Mouse (Mus musculus) forebrain, embryonic 14.5 days (tissue): ENCODE results near the gene Rai14. TPM values are rescaled to one million over a fixed set of nuclear protein-coding genes. Genes with fewer than 3 reads are reported as not detected.

Experiments
- ATAC-seq: fragments of 200-750 bp; cut with Nextera tagmentation; 2 replicates; pipeline ENCODE4 v1.8.0; 2017; ENCODE audit warnings: mild to moderate bottlenecking, moderate library complexity
- DNase-seq: peaks from one replicate; pipeline ENCODE4 v3.0.0-alpha.2; 2015; ENCODE audit warnings: low spot score
- H3K27ac ChIP-seq: fragments of 300-500 bp; sonication (generic); 2 replicates; pipeline ENCODE4 v1.5.1; 2014; ENCODE audit warnings: low read depth, mild to moderate bottlenecking, control low read depth, low read length, moderate library complexity
- H3K27me3 ChIP-seq: fragments of 300-500 bp; sonication (generic); replicated peaks from 2 replicates; pipeline ENCODE4 v1.6.1; 2014; ENCODE audit warnings: low read length, control low read depth, mixed read lengths; ENCODE audit not compliant: control insufficient read depth, insufficient read depth
- H3K36me3 ChIP-seq: fragments of 300-500 bp; sonication (generic); 2 replicates; pipeline ENCODE4 v1.6.1; 2014; ENCODE audit warnings: low read length, control low read depth; ENCODE audit not compliant: control insufficient read depth, insufficient read depth
- H3K4me1 ChIP-seq: fragments of 300-500 bp; sonication (generic); 2 replicates; pipeline ENCODE4 v1.6.1; 2014; ENCODE audit warnings: antibody characterized with exemption, low read length, control low read depth; ENCODE audit not compliant: control insufficient read depth, insufficient read depth
- H3K4me2 ChIP-seq: fragments of 300-500 bp; sonication (generic); 2 replicates; pipeline ENCODE4 v1.6.1; 2014; ENCODE audit warnings: mild to moderate bottlenecking, control low read depth, low read length
- H3K4me3 ChIP-seq: fragments of 300-500 bp; sonication (generic); 2 replicates; pipeline ENCODE4 v1.5.1; 2014; ENCODE audit warnings: low read depth, low read length, control low read depth
- H3K9ac ChIP-seq: fragments of 300-500 bp; sonication (generic); 2 replicates; pipeline ENCODE4 v1.6.1; 2014; ENCODE audit warnings: mild to moderate bottlenecking, low read length, control low read depth, moderate library complexity
- H3K9me3 ChIP-seq: fragments of 300-500 bp; sonication (generic); replicated peaks from 2 replicates; pipeline ENCODE4 v1.6.1; 2016; ENCODE audit warnings: low read length, control low read depth, mixed read lengths; ENCODE audit not compliant: control insufficient read depth
- WGBS: fragments of 180-500 bp; shearing (Covaris S2); extraction: QIAGEN DNeasy Blood & Tissue Kit; methylation state at CpG from one replicate; pipeline ENCODE4 v1.1.7; 2014; 5-methylcytosine and 5-hydroxymethylcytosine counted together
- polyA plus RNA-seq: library from polyadenylated mRNA; unstranded; fragments of >200 nt; fragmentation: Nextera tagmentation; extraction: Ambion mirVana; gene quantifications from 2 replicates; pipeline ENCODE4 v1.2.1, GENCODE M21; 2014

Gene Rai14
- polyA plus RNA-seq, 1 experiment from 2014 or later, result 28.7 TPM

GRCm38 (mm10) chr15:10724857-10725256 is 10.4 kb upstream of the Rai14 start:
- WGBS, result 76% methylated on average over 3 of the region's 3 CpGs
- no peak overlapping the region for H3K4me2 ChIP-seq
- no peak for ATAC-seq

GRCm38 (mm10) chr15:10723507-10723906 is 9.1 kb upstream of the Rai14 start:
- 45% methylated on average over 1 of the region's 1 CpGs for WGBS
- no peaks in the 10 kb centered on the region for H3K4me1 ChIP-seq
- H3K9me3 ChIP-seq, result no peaks in the 10 kb centered on the region
- DNase-seq (no peak), ATAC-seq (no peak)
- no peak overlapping the region for H3K27ac ChIP-seq
- no peak overlapping the region for H3K9ac ChIP-seq
- H3K4me2 ChIP-seq, result no peak overlapping the region
- no peak overlapping the region for H3K4me3 ChIP-seq
- H3K27me3 ChIP-seq, result no peaks in the 10 kb centered on the region
- H3K36me3 ChIP-seq, result no peaks in the 10 kb centered on the region

More at GRCm38 (mm10) chr15:10724857-10725256, 10.4 kb upstream of the Rai14 start:
- Histone ChIP-seq H3K4me3 (no peak overlapping the region), H3K27ac (no peak overlapping the region), H3K4me1 (no peaks in the 10 kb centered on the region), H3K27me3 (no peaks in the 10 kb centered on the region), H3K9ac (no peak overlapping the region), H3K9me3 (no peaks in the 10 kb centered on the region), H3K36me3 (no peaks in the 10 kb centered on the region)
- DNase-seq, result no peak

GRCm38 (mm10) chr15:10722629-10723339 is 8.4 kb upstream of the Rai14 start:
- DNase-seq, result no peak
- Histone ChIP-seq H3K4me1 (no peaks in the 10 kb centered on the region), H3K4me3 (no peak overlapping the region), H3K9me3 (0 out of 2 replicates have a peak, but pooled peaks cover under 1% of the 10 kb centered on the region), H3K36me3 (no peaks in the 10 kb centered on the region), H3K27me3 (no peaks in the 10 kb centered on the region), H3K9ac (no peak overlapping the region), H3K4me2 (no peak overlapping the region), H3K27ac (no peak overlapping the region)
- no peak for ATAC-seq
- 53% methylated on average over 12 of the region's 12 CpGs for WGBS

- Histone ChIP-seq H3K36me3 (no peaks in the 10 kb centered on the region), H3K27me3 (no peaks in the 10 kb centered on the region), H3K4me3 (no peak overlapping the region), H3K9me3 (0 out of 2 replicates have a peak, but pooled peaks cover 2% of the 10 kb centered on the region), H3K9ac (no peak overlapping the region), H3K27ac (no peak overlapping the region), H3K4me2 (no peak overlapping the region), H3K4me1 (no peaks in the 10 kb centered on the region)
- DNase-seq, result no peak
- no peak for ATAC-seq
- 95% methylated on average over 11 of the region's 11 CpGs for WGBS
Measured at GRCm38 (mm10) chr15:10721259-10721781, 6.9 kb upstream of the Rai14 start.

- ATAC-seq (no peak), DNase-seq (no peak)
- no peak overlapping the region for H3K4me3 ChIP-seq
- no peaks in the 10 kb centered on the region for H3K4me1 ChIP-seq
- H3K27me3 ChIP-seq, result no peaks in the 10 kb centered on the region
- H3K4me2 ChIP-seq, result no peak overlapping the region
- 87% methylated on average over 8 of the region's 8 CpGs for WGBS
- no peaks in the 10 kb centered on the region for H3K36me3 ChIP-seq
- no peak overlapping the region for H3K9ac ChIP-seq
- no peak overlapping the region for H3K27ac ChIP-seq
- H3K9me3 ChIP-seq, result 0 out of 2 replicates have a peak, but pooled peaks cover 2% of the 10 kb centered on the region
Measured at GRCm38 (mm10) chr15:10720671-10721070, 6.2 kb upstream of the Rai14 start.

- no peak overlapping the region for H3K9ac ChIP-seq
- DNase-seq, result no peak
- H3K4me1 ChIP-seq, result no peaks in the 10 kb centered on the region
- WGBS, result 92% methylated on average over 11 of the region's 11 CpGs
- no peak overlapping the region for H3K4me3 ChIP-seq
- 0 out of 2 replicates have a peak, but pooled peaks cover 2% of the 10 kb centered on the region for H3K9me3 ChIP-seq
- ATAC-seq, result no peak
- no peaks in the 10 kb centered on the region for H3K27me3 ChIP-seq
- H3K27ac ChIP-seq, result no peak overlapping the region
- H3K36me3 ChIP-seq, result no peaks in the 10 kb centered on the region
- no peak overlapping the region for H3K4me2 ChIP-seq
Measured at GRCm38 (mm10) chr15:10720188-10720587, 5.8 kb upstream of the Rai14 start.

- Histone ChIP-seq H3K27ac (no peak overlapping the region), H3K27me3 (no peaks in the 10 kb centered on the region), H3K9me3 (0 out of 2 replicates have a peak, but pooled peaks cover 2% of the 10 kb centered on the region), H3K9ac (no peak overlapping the region), H3K36me3 (no peaks in the 10 kb centered on the region), H3K4me1 (no peaks in the 10 kb centered on the region), H3K4me2 (no peak overlapping the region), H3K4me3 (no peak overlapping the region)
- no peak for ATAC-seq
- DNase-seq, result no peak
- WGBS, result 89% methylated on average over 3 of the region's 3 CpGs
Measured at GRCm38 (mm10) chr15:10719511-10719910, 5.1 kb upstream of the Rai14 start.

GRCm38 (mm10) chr15:10718763-10719162 is 4.3 kb upstream of the Rai14 start:
- DNase-seq, result no peak
- Histone ChIP-seq H3K27me3 (no peaks in the 10 kb centered on the region), H3K36me3 (no peaks in the 10 kb centered on the region), H3K4me1 (no peaks in the 10 kb centered on the region), H3K4me3 (no peak overlapping the region), H3K9ac (no peak overlapping the region), H3K27ac (no peak overlapping the region), H3K9me3 (0 out of 2 replicates have a peak, but pooled peaks cover 2% of the 10 kb centered on the region), H3K4me2 (no peak overlapping the region)
- WGBS, result 79% methylated on average over 10 of the region's 10 CpGs
- ATAC-seq, result no peak

- Histone ChIP-seq H3K4me3 (no peak overlapping the region), H3K4me1 (peaks cover 3% of the 10 kb centered on the region; the same call in 1 of the 2 replicates), H3K27ac (no peak overlapping the region), H3K36me3 (no peaks in the 10 kb centered on the region), H3K27me3 (no peaks in the 10 kb centered on the region), H3K4me2 (no peak overlapping the region), H3K9me3 (0 out of 2 replicates have a peak, but pooled peaks cover 2% of the 10 kb centered on the region), H3K9ac (no peak overlapping the region)
- WGBS, result 97% methylated on average over 1 of the region's 1 CpGs
- ATAC-seq, result no peak
- no peak for DNase-seq
Measured at GRCm38 (mm10) chr15:10717284-10717683, 2.9 kb upstream of the Rai14 start.
